ENCODE assay signal across 8 mouse cellular contexts in the genomic region with DNA sequence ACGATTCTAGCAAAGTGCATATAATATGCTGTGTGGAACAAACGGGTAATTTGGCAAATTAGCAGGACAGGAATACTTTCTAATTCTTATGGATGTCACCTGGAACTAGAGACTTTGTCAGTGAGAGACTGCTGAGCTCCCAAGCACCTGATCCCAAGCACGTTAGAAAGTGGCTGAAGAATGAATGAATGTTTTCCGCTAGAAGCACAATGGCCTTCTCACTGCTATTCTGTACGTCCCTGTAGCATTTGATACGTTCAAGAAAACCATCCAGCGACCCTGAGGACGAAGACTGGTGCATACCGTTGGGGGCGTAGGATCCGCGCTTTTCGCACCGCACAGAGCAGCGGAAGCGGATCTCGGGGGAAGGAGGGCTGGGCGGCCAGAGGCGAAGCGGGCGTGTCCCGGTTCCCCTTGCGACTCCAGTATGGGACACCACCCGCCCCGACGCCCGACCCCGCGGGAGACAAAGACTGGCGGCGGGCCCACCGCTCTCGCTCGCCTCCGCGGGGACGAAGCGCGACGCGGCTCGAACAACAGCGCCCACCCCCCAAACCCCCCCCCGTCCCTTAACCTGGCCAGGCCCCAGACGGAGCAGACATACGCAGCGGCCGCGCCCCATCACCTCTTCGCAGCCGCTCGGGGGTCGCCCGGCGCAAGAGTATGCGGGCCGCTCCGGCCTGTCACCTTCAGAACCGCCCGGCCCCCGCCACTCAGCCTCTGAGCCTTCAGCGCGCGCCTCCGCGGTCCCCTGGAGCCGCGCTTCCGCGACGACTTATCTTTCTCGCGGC. TPM values are rescaled to one million over a fixed set of nuclear protein-coding genes. Genes with fewer than 3 reads are reported as not detected.
DNase-seq lines count a peak whose midpoint lies in the region; ATAC-seq and TF ChIP-seq lines count a peak whose summit lies in the region.

No protein-coding gene starts in this region.

- H3K36me3 ChIP-seq in embryonic facial prominence, embryonic 12.5 days: 0 out of 2 replicates have a peak, but pooled peaks cover 4% of the 10 kb centered on the region
- H3K36me3 ChIP-seq in heart, embryonic 12.5 days: no peaks in the 10 kb centered on the region
- no peaks in the 10 kb centered on the region for H3K36me3 ChIP-seq in lung, postnatal 0 days (ENCODE audit: insufficient read depth, low read length)

- peak overlapping the region; percentile 84 for H3K4me3 ChIP-seq in embryonic facial prominence, embryonic 12.5 days
- peak overlapping the region; percentile 91 for H3K4me3 ChIP-seq in heart, embryonic 12.5 days
- H3K4me3 ChIP-seq in lung, postnatal 0 days (ENCODE audit: low read depth, low read length): peak overlapping the region; percentile 77

- peaks cover 44% of the 10 kb centered on the region for H3K4me1 ChIP-seq in embryonic facial prominence, embryonic 12.5 days
- peaks cover 50% of the 10 kb centered on the region for H3K4me1 ChIP-seq in heart, embryonic 12.5 days (replicated peaks)
- H3K4me1 ChIP-seq in lung, postnatal 0 days (ENCODE audit: insufficient read depth, low read depth, low read length): peaks cover 10% of the 10 kb centered on the region

- H3K27me3 ChIP-seq in embryonic facial prominence, embryonic 12.5 days: no peaks in the 10 kb centered on the region
- H3K27me3 ChIP-seq in heart, embryonic 12.5 days (replicated peaks): no peaks in the 10 kb centered on the region
- H3K27me3 ChIP-seq in lung, postnatal 0 days (replicated peaks; ENCODE audit: insufficient read depth, low read length): no peaks in the 10 kb centered on the region

- TF ChIP-seq EP300 in lung, postnatal 0 days (IDR thresholded peaks at IDR 0.05): no peak

- H3K4me2 ChIP-seq in embryonic facial prominence, embryonic 12.5 days (replicated peaks): peak overlapping the region; percentile 73
- peak overlapping the region; percentile 83 for H3K4me2 ChIP-seq in heart, embryonic 12.5 days
- H3K4me2 ChIP-seq in lung, postnatal 0 days (replicated peaks; ENCODE audit: low read depth, low read length): peak overlapping the region; percentile 86

- peak overlapping the region; percentile 89 for H3K9ac ChIP-seq in embryonic facial prominence, embryonic 12.5 days
- H3K9ac ChIP-seq in heart, embryonic 12.5 days: peak overlapping the region; percentile 90
- peak overlapping the region; percentile 69 for H3K9ac ChIP-seq in lung, postnatal 0 days (replicated peaks; ENCODE audit: low read depth)

- peak; percentile 51 to 57 for DNase-seq in B cell, adult 2 months
- peak; percentile 83 for DNase-seq in ZHBTc4 (ENCODE audit: low read depth, low spot score)
- peak; percentile 70 for DNase-seq in kidney, postnatal 10 days
- DNase-seq in lung, postnatal 0 days (ENCODE audit: low spot score): peak; percentile 54
- peak; percentile 51 for DNase-seq in retina, embryonic 14.5 days (ENCODE audit: low spot score)
- DNase-seq in thymus, postnatal 4 days: peak; percentile 77

- H3K9me3 ChIP-seq in embryonic facial prominence, embryonic 12.5 days: no peaks in the 10 kb centered on the region
- H3K9me3 ChIP-seq in heart, embryonic 12.5 days (replicated peaks): no peaks in the 10 kb centered on the region
- no peaks in the 10 kb centered on the region for H3K9me3 ChIP-seq in lung, postnatal 0 days (ENCODE audit: low read length)

- TF ChIP-seq CTCF in lung, postnatal 0 days (IDR thresholded peaks at IDR 0.05): peak; percentile 10; the same call in 1 of the 2 replicates

- 1% methylated on average over 66 of the region's 73 CpGs for WGBS in embryonic facial prominence, embryonic 12.5 days
- 2% methylated on average over 72 of the region's 73 CpGs for WGBS in heart, embryonic 12.5 days
- WGBS in lung, postnatal 0 days: under 1% methylated on average over 62 of the region's 73 CpGs

- H3K27ac ChIP-seq in embryonic facial prominence, embryonic 12.5 days: peak overlapping the region; percentile 80
- peak overlapping the region; percentile 91 for H3K27ac ChIP-seq in heart, embryonic 12.5 days (ENCODE audit: poor library complexity, severe bottlenecking)
- H3K27ac ChIP-seq in lung, postnatal 0 days (ENCODE audit: low read length): peak overlapping the region; percentile 82

- ATAC-seq in embryonic facial prominence, embryonic 12.5 days (ENCODE audit: insufficient number of reproducible peaks, insufficient read depth, low FRiP score, low TSS enrichment): peak; percentile 74
- peak; percentile 56 for ATAC-seq in heart, embryonic 12.5 days (ENCODE audit: insufficient number of reproducible peaks, low FRiP score)
- ATAC-seq in lung, postnatal 0 days: peak; percentile 42

RNA-seq across cellular contexts. Expression of gene Eps15l1, which starts 0.5 kb away (rescaled TPM):
- polyA plus RNA-seq in embryonic facial prominence, embryonic 12.5 days (2016; fragmentation: Nextera tagmentation; extraction: Ambion mirVana): 69.0 and 71.8 TPM in 2 replicates
- 47.4 and 50.6 TPM in 2 replicates for polyA plus RNA-seq in heart, embryonic 12.5 days (2016; fragmentation: Nextera tagmentation; extraction: Ambion mirVana)
- polyA plus RNA-seq in lung, postnatal 0 days (2015; fragmentation: Nextera tagmentation; extraction: Ambion mirVana): 25.6 and 25.9 TPM in 2 replicates

RNA-seq across cellular contexts. Expression of gene Calr3, which starts 22.9 kb away (rescaled TPM):
- polyA plus RNA-seq in embryonic facial prominence, embryonic 12.5 days (2016; fragmentation: Nextera tagmentation; extraction: Ambion mirVana): 1.4 and 1.7 TPM in 2 replicates
- polyA plus RNA-seq in heart, embryonic 12.5 days (2016; fragmentation: Nextera tagmentation; extraction: Ambion mirVana): 0.78 and 1.3 TPM in 2 replicates
- 1.0 and 1.2 TPM in 2 replicates for polyA plus RNA-seq in lung, postnatal 0 days (2015; fragmentation: Nextera tagmentation; extraction: Ambion mirVana)

RNA-seq across cellular contexts. Expression of gene 1700030K09Rik, which starts 22.9 kb away (rescaled TPM):
- 18.7 and 19.0 TPM in 2 replicates for polyA plus RNA-seq in embryonic facial prominence, embryonic 12.5 days (2016; fragmentation: Nextera tagmentation; extraction: Ambion mirVana)
- polyA plus RNA-seq in heart, embryonic 12.5 days (2016; fragmentation: Nextera tagmentation; extraction: Ambion mirVana): 10.7 and 11.0 TPM in 2 replicates
- 7.9 and 9.0 TPM in 2 replicates for polyA plus RNA-seq in lung, postnatal 0 days (2015; fragmentation: Nextera tagmentation; extraction: Ambion mirVana)

RNA-seq across cellular contexts. Expression of gene Cherp, which starts 54.3 kb away (rescaled TPM):
- polyA plus RNA-seq in embryonic facial prominence, embryonic 12.5 days (2016; fragmentation: Nextera tagmentation; extraction: Ambion mirVana): 64.4 and 66.5 TPM in 2 replicates
- polyA plus RNA-seq in heart, embryonic 12.5 days (2016; fragmentation: Nextera tagmentation; extraction: Ambion mirVana): 57.2 and 60.6 TPM in 2 replicates
- polyA plus RNA-seq in lung, postnatal 0 days (2015; fragmentation: Nextera tagmentation; extraction: Ambion mirVana): 17.3 and 18.8 TPM in 2 replicates

Comparison
In these comparisons a context has a peak if more than half of its experiments do, and no peak if none do; other contexts are left out.
1. Peak in every context shown above with its lines: DNase-seq, ATAC-seq, H3K4me3 ChIP-seq and H3K27ac ChIP-seq.